Mouse (Mus musculus): ENCODE results near the gene Rbm15b. TPM values are rescaled to one million over a fixed set of nuclear protein-coding genes. Genes with fewer than 3 reads are reported as not detected.

Rbm15b gene
- 34.1 and 38.8 TPM in 2 replicates for polyA plus RNA-seq (2012; rRNA removed)

GRCm38 (mm10) chr9:106886828-106887702, at the start of gene Rbm15b:
Gene Rbm15b (minus strand): TSS chr9:106887428.

GRCm38 (mm10) chr9:106891829-106892551, 4.8 kb upstream of the Rbm15b start, which contains the start of gene Manf:
Gene Manf (minus strand): TSS chr9:106891979.

Other genes with a start within 250 kb of the Rbm15b start
- gene Grm2, start 231.3 kb downstream of the Rbm15b start, polyA plus RNA-seq (2012; rRNA removed), result 7.3 and 7.7 TPM in 2 replicates
- gene Tex264, start 201.5 kb downstream of the Rbm15b start, polyA plus RNA-seq (2012; rRNA removed), result 41.9 and 48.5 TPM in 2 replicates
- 13.4 and 13.8 TPM in 2 replicates for gene Rad54l2, start 98.2 kb downstream of the Rbm15b start, polyA plus RNA-seq (2012; rRNA removed)
- 26.6 and 32.3 TPM in 2 replicates for gene Dcaf1, start 65.6 kb downstream of the Rbm15b start, polyA plus RNA-seq (2012; rRNA removed)
- 66.3 and 77.0 TPM in 2 replicates for gene Manf, start 4.6 kb upstream of the Rbm15b start, polyA plus RNA-seq (2012; rRNA removed)

Measured in central nervous system, embryonic 14 days (tissue).